In the genomic region with DNA sequence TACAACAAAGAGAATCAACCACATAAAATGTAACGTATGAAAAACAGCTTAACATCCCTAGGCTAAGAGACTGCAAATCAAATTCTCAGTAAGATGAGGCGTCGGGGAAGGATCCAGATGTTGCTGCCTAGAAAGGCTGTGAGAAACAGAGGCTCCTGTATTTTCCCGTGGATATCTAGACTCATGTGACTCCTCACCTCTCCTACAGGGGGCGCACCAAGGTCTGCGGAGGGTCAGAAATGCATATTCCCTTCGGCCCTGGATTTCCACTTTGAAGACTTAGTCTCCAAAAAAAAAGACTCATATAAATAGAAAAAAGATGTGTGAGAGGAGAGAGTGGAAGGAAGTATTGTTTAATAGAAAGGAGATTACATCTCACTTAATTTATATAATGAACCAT, we compare ENCODE assay signal across 13 mouse cellular contexts. TPM values are rescaled to one million over a fixed set of nuclear protein-coding genes. Genes with fewer than 3 reads are reported as not detected.
DNase-seq lines count a peak whose midpoint lies in the region; TF ChIP-seq lines count a peak whose summit lies in the region.
"Had no signal": no experiment of that assay in that cellular context is flagged by ENCODE, and none has a peak within 500 bp of the region (broad histone marks: within the 10 kb centered on the region; RNA-seq: fewer than 3 reads in every experiment).

No protein-coding gene starts in this region.

- no peak for DNase-seq in heart, adult 2 months
- no peak for DNase-seq in heart, adult 9 months (ENCODE audit: low spot score in 2 of 2)
- DNase-seq in testis, postnatal 10 days (ENCODE audit: low spot score) = no peak
- DNase-seq in right cerebral cortex, postnatal 36 days (ENCODE audit: low spot score in 2 of 2) = no peak
- no peak for DNase-seq in gastrocnemius, postnatal 10 days
- DNase-seq in heart, postnatal 36 days = no peak
- DNase-seq: heart, postnatal 10 days; kidney, postnatal 10 days; left cerebral cortex, postnatal 4 days; spleen, adult 18-20 months had no signal

- H3K79me2 ChIP-seq in heart, adult 2 months (replicated peaks; ENCODE audit: control insufficient read depth, insufficient read depth, low read length) = no peaks in the 10 kb centered on the region

- H3K27ac ChIP-seq in heart, adult 2 months = no peak overlapping the region
- H3K27ac ChIP-seq in testis, adult 2 months (ENCODE audit: control insufficient read depth, insufficient read depth, low read depth, low read length) = no peak overlapping the region
- no peak overlapping the region; the same call in 1 of the 2 replicates for H3K27ac ChIP-seq in embryonic fibroblast, embryonic 13.5 days (ENCODE audit: insufficient read depth, low read length)
- H3K27ac ChIP-seq: embryonic facial prominence, embryonic 12.5 days had no signal

- 61% methylated on average over 7 of the region's 7 CpGs for WGBS in heart, adult 2 months

- no peaks in the 10 kb centered on the region for H3K27me3 ChIP-seq in heart, adult 2 months (ENCODE audit: control insufficient read depth, insufficient read depth, low read length)
- no peaks in the 10 kb centered on the region for H3K27me3 ChIP-seq in testis, adult 2 months (ENCODE audit: control insufficient read depth, insufficient read depth, low read length)
- H3K27me3 ChIP-seq: embryonic facial prominence, embryonic 12.5 days had no signal

- H3K4me3 ChIP-seq in heart, adult 2 months = no peak overlapping the region
- H3K4me3 ChIP-seq in testis, adult 2 months (ENCODE audit: control insufficient read depth, low read depth, low read length) = no peak overlapping the region
- H3K4me3 ChIP-seq in embryonic fibroblast, embryonic 13.5 days (ENCODE audit: insufficient read depth, low read length) = no peak overlapping the region
- H3K4me3 ChIP-seq: embryonic facial prominence, embryonic 12.5 days had no signal

- H3K9ac ChIP-seq in heart, adult 2 months (ENCODE audit: low read depth, low read length) = no peak overlapping the region
- H3K9ac ChIP-seq: embryonic facial prominence, embryonic 12.5 days had no signal

- no peaks in the 10 kb centered on the region for H3K4me1 ChIP-seq in heart, adult 2 months (ENCODE audit: control insufficient read depth, insufficient read depth, low read length)
- no peaks in the 10 kb centered on the region for H3K4me1 ChIP-seq in testis, adult 2 months (ENCODE audit: control insufficient read depth, insufficient read depth, low read length)
- peaks cover 3% of the 10 kb centered on the region; the same call in 1 of the 2 replicates for H3K4me1 ChIP-seq in embryonic fibroblast, embryonic 13.5 days (ENCODE audit: control insufficient read depth, insufficient read depth, low read length)
- H3K4me1 ChIP-seq: embryonic facial prominence, embryonic 12.5 days had no signal

- intact Hi-C loops in heart, adult 2 months (cut with DNase I) = no loop called here
- intact Hi-C loops in heart, postnatal 36 days (cut with DNase I) = no loop called here

- H3K36me3 ChIP-seq in heart, adult 2 months (ENCODE audit: control insufficient read depth, insufficient read depth, low read length) = no peaks in the 10 kb centered on the region
- H3K36me3 ChIP-seq in testis, adult 2 months (ENCODE audit: control insufficient read depth, insufficient read depth, low read length) = no peaks in the 10 kb centered on the region
- H3K36me3 ChIP-seq: embryonic facial prominence, embryonic 12.5 days had no signal

- TF ChIP-seq CTCF in heart, adult 2 months (IDR thresholded peaks at IDR 0.05) = peak; percentile 39
- peak; percentile 58; the same call in 1 of the 2 replicates for TF ChIP-seq CTCF in testis, adult 2 months (IDR thresholded peaks at IDR 0.05; ENCODE audit: control insufficient read depth, insufficient read depth, insufficient replicate concordance, low read depth, low read length)
- peak; percentile 14; the same call in 1 of the 2 replicates for TF ChIP-seq CTCF in embryonic fibroblast, embryonic 13.5 days (IDR thresholded peaks at IDR 0.05; ENCODE audit: borderline replicate concordance, insufficient read depth, low read length)

- no peak for TF ChIP-seq POLR2A in heart, adult 2 months (IDR thresholded peaks at IDR 0.05; ENCODE audit: insufficient read depth, low read depth, low read length)
- TF ChIP-seq POLR2A in testis, adult 2 months (IDR thresholded peaks at IDR 0.05; ENCODE audit: control insufficient read depth, low read depth, low read length) = no peak
- no peak for TF ChIP-seq POLR2A in embryonic fibroblast, embryonic 13.5 days (IDR thresholded peaks at IDR 0.05; ENCODE audit: low read depth, low read length)

- no peak for TF ChIP-seq EP300 in heart, adult 2 months (IDR thresholded peaks at IDR 0.05; ENCODE audit: insufficient read depth, low read depth, low read length)

RNA-seq across cellular contexts. Expression of gene Txk, which starts 32.0 kb away (rescaled TPM):
- total RNA-seq in heart, adult 2 months (2021) = under 1 TPM; 0.10 to 0.30 TPM
- 0.12 and 0.18 TPM in 2 replicates for polyA plus RNA-seq in heart, adult 2 months (2012; rRNA removed)
- 1.2 and 1.7 TPM in 2 replicates for polyA plus RNA-seq in testis, adult 2 months (2012; rRNA removed)
- 0.12 and 0.16 TPM in 2 replicates for polyA plus RNA-seq in embryonic fibroblast, embryonic 13.5 days (2011; ENCODE audit: insufficient read length, low read depth, missing spikeins)
- not detected for total RNA-seq in gastrocnemius, postnatal 10 days (2021)
- under 1 TPM in 1 of 2 experiments, not detected in 1; 0.11 TPM for total RNA-seq in heart, postnatal 36 days (2021)
